Mouse (Mus musculus): ENCODE results near the gene Zfp839. TPM values are rescaled to one million over a fixed set of nuclear protein-coding genes. Genes with fewer than 3 reads are reported as not detected.

The Zfp839 gene
- total and polyA plus RNA-seq, 2 experiments from 2014 or later: 1.9 to 4.5 TPM

GRCm38 (mm10) chr12:110808430-110808829 is 41.6 kb upstream of the Zfp839 start:
- DNase-seq (ENCODE audit: low spot score) (no peak), ATAC-seq (ENCODE audit: low FRiP score) (no peak)
- Histone ChIP-seq H3K9ac (replicated peaks; ENCODE audit: low read length, poor library complexity, severe bottlenecking) (no peak overlapping the region), H3K27ac (ENCODE audit: low read depth, low read length) (no peak overlapping the region), H3K9me3 (ENCODE audit: low read length) (no peaks in the 10 kb centered on the region), H3K4me3 (ENCODE audit: low read depth, low read length) (no peak overlapping the region), H3K27me3 (ENCODE audit: insufficient read depth, low read length) (no peaks in the 10 kb centered on the region), H3K4me2 (ENCODE audit: low read depth, low read length, poor library complexity, severe bottlenecking) (no peak overlapping the region), H3K36me3 (ENCODE audit: insufficient read depth, low read length) (peaks cover 15% of the 10 kb centered on the region), H3K4me1 (ENCODE audit: insufficient read depth, low read length) (no peaks in the 10 kb centered on the region)
- 24% methylated on average over 10 of the region's 10 CpGs for WGBS
- no peak for TF ChIP-seq CTCF (IDR thresholded peaks at IDR 0.05)

GRCm38 (mm10) chr12:110808848-110809247 is 41.2 kb upstream of the Zfp839 start:
- no peak overlapping the region for H3K4me2 ChIP-seq (ENCODE audit: low read depth, low read length, poor library complexity, severe bottlenecking)
- no peaks in the 10 kb centered on the region for H3K27me3 ChIP-seq (ENCODE audit: insufficient read depth, low read length)
- peaks cover 15% of the 10 kb centered on the region for H3K36me3 ChIP-seq (ENCODE audit: insufficient read depth, low read length)
- H3K4me3 ChIP-seq (ENCODE audit: low read depth, low read length): no peak overlapping the region
- H3K9ac ChIP-seq (replicated peaks; ENCODE audit: low read length, poor library complexity, severe bottlenecking): no peak overlapping the region
- H3K27ac ChIP-seq (ENCODE audit: low read depth, low read length): no peak overlapping the region
- H3K4me1 ChIP-seq (ENCODE audit: insufficient read depth, low read length): no peaks in the 10 kb centered on the region
- no peaks in the 10 kb centered on the region for H3K9me3 ChIP-seq (ENCODE audit: low read length)
- TF ChIP-seq CTCF (IDR thresholded peaks at IDR 0.05): no peak
- 89% methylated on average over 5 of the region's 5 CpGs for WGBS
- DNase-seq (ENCODE audit: low spot score) (no peak), ATAC-seq (ENCODE audit: low FRiP score) (no peak)

GRCm38 (mm10) chr12:110813132-110813531 is 36.9 kb upstream of the Zfp839 start:
- Histone ChIP-seq H3K27ac (ENCODE audit: low read depth, low read length) (no peak overlapping the region), H3K27me3 (ENCODE audit: insufficient read depth, low read length) (no peaks in the 10 kb centered on the region), H3K4me1 (ENCODE audit: insufficient read depth, low read length) (no peaks in the 10 kb centered on the region), H3K4me2 (ENCODE audit: low read depth, low read length, poor library complexity, severe bottlenecking) (no peak overlapping the region), H3K9me3 (ENCODE audit: low read length) (no peaks in the 10 kb centered on the region), H3K4me3 (ENCODE audit: low read depth, low read length) (no peak overlapping the region), H3K36me3 (ENCODE audit: insufficient read depth, low read length) (peaks cover 5% of the 10 kb centered on the region), H3K9ac (replicated peaks; ENCODE audit: low read length, poor library complexity, severe bottlenecking) (no peak overlapping the region)
- 93% methylated on average over 9 of the region's 9 CpGs for WGBS
- ATAC-seq (ENCODE audit: low FRiP score) (no peak), DNase-seq (ENCODE audit: low spot score) (no peak)
- no peak for TF ChIP-seq CTCF (IDR thresholded peaks at IDR 0.05)

GRCm38 (mm10) chr12:110813624-110814023 is 36.4 kb upstream of the Zfp839 start:
- Histone ChIP-seq H3K27me3 (ENCODE audit: insufficient read depth, low read length) (no peaks in the 10 kb centered on the region), H3K4me3 (ENCODE audit: low read depth, low read length) (no peak overlapping the region), H3K4me1 (ENCODE audit: insufficient read depth, low read length) (no peaks in the 10 kb centered on the region), H3K9ac (replicated peaks; ENCODE audit: low read length, poor library complexity, severe bottlenecking) (no peak overlapping the region), H3K4me2 (ENCODE audit: low read depth, low read length, poor library complexity, severe bottlenecking) (no peak overlapping the region), H3K27ac (ENCODE audit: low read depth, low read length) (no peak overlapping the region), H3K9me3 (ENCODE audit: low read length) (no peaks in the 10 kb centered on the region), H3K36me3 (ENCODE audit: insufficient read depth, low read length) (peaks cover 4% of the 10 kb centered on the region; the same call in 1 of the 2 replicates)
- TF ChIP-seq CTCF (IDR thresholded peaks at IDR 0.05): no peak
- 93% methylated on average over 6 of the region's 6 CpGs for WGBS
- ATAC-seq (ENCODE audit: low FRiP score): no peak
- DNase-seq (ENCODE audit: low spot score): no peak

GRCm38 (mm10) chr12:110814924-110815323 is 35.1 kb upstream of the Zfp839 start:
- no peak overlapping the region for H3K4me2 ChIP-seq (ENCODE audit: low read depth, low read length, poor library complexity, severe bottlenecking)
- no peak for TF ChIP-seq CTCF (IDR thresholded peaks at IDR 0.05)
- DNase-seq (ENCODE audit: low spot score) (no peak), ATAC-seq (ENCODE audit: low FRiP score) (no peak)
- WGBS: 81% methylated on average over 17 of the region's 17 CpGs
- no peak overlapping the region for H3K9ac ChIP-seq (replicated peaks; ENCODE audit: low read length, poor library complexity, severe bottlenecking)
- H3K27ac ChIP-seq (ENCODE audit: low read depth, low read length): no peak overlapping the region
- no peaks in the 10 kb centered on the region for H3K9me3 ChIP-seq (ENCODE audit: low read length)
- H3K4me3 ChIP-seq (ENCODE audit: low read depth, low read length): no peak overlapping the region
- H3K27me3 ChIP-seq (ENCODE audit: insufficient read depth, low read length): no peaks in the 10 kb centered on the region
- H3K4me1 ChIP-seq (ENCODE audit: insufficient read depth, low read length): no peaks in the 10 kb centered on the region
- peaks cover 4% of the 10 kb centered on the region; the same call in 1 of the 2 replicates for H3K36me3 ChIP-seq (ENCODE audit: insufficient read depth, low read length)

- no peak overlapping the region for H3K9ac ChIP-seq (replicated peaks; ENCODE audit: low read length, poor library complexity, severe bottlenecking)
- DNase-seq (ENCODE audit: low spot score) (no peak), ATAC-seq (ENCODE audit: low FRiP score) (no peak)
- no peaks in the 10 kb centered on the region for H3K27me3 ChIP-seq (ENCODE audit: insufficient read depth, low read length)
- H3K4me3 ChIP-seq (ENCODE audit: low read depth, low read length): no peak overlapping the region
- peaks cover 4% of the 10 kb centered on the region; the same call in 1 of the 2 replicates for H3K36me3 ChIP-seq (ENCODE audit: insufficient read depth, low read length)
- WGBS: 84% methylated on average over 2 of the region's 2 CpGs
- TF ChIP-seq CTCF (IDR thresholded peaks at IDR 0.05): no peak
- H3K9me3 ChIP-seq (ENCODE audit: low read length): no peaks in the 10 kb centered on the region
- H3K4me1 ChIP-seq (ENCODE audit: insufficient read depth, low read length): no peaks in the 10 kb centered on the region
- H3K27ac ChIP-seq (ENCODE audit: low read depth, low read length): no peak overlapping the region
- H3K4me2 ChIP-seq (ENCODE audit: low read depth, low read length, poor library complexity, severe bottlenecking): no peak overlapping the region
Measured at GRCm38 (mm10) chr12:110816833-110817232, 33.2 kb upstream of the Zfp839 start.
